Mouse (Mus musculus): ENCODE results near the gene Hspb11. TPM values are rescaled to one million over a fixed set of nuclear protein-coding genes. Genes with fewer than 3 reads are reported as not detected.

Hspb11 gene
- polyA plus RNA-seq (2012): 3.8 and 5.1 TPM in 2 replicates

DNA sequence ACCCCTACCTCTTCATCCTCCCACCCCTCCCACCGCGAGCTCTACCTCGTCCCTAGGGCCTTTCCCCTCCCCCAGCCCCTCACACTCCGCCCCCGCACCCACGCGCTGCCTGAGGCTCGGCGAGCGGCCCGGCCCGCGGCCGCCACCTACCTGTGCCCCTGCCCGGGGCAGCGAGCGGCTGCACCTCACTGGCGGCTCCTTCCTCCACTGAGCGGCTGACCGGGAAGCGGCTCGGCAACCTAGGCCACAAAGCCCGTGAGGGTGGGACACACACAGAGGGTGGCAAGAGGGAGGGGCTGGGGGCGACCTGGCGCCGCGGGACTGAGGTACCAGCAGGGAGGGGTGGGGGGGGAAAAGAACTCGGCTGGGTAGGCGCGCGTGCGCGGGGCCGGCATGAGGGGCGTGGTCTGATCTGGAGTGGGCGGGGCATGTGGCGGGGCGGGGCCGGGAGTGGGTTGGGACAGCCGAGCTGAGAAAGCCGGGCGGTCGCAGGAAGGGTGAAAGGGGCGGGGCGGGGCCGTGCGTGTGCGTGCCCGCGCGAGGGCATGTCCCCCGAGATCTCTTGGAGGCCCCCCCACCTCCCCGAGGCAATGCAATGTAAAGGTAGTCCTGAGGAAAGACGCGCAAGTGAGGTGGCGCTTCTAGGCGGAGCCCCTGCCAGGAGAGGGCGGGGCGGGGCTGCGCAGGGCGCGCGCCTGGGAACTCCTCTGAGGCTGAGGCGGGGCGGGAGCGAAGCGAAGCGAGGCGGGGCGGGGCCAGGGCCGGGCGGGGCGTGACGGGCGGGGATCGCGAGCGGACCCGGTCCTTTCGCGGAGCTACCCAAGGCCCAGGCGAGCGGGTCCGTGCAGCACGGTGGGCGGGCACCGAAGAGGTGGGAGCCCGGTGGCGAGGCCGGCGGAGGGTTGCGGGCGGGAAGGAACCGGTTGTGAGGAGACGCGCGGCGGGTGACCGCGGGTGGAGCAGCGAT is at the start of gene Hspb11, which contains the start of gene Lrrc42:
Gene Hspb11, plus strand, starts transcription at position 469 of the 967 bp plus-strand sequence.
Gene Lrrc42, minus strand, starts transcription at position 408 of the 967 bp plus-strand sequence.

DNA sequence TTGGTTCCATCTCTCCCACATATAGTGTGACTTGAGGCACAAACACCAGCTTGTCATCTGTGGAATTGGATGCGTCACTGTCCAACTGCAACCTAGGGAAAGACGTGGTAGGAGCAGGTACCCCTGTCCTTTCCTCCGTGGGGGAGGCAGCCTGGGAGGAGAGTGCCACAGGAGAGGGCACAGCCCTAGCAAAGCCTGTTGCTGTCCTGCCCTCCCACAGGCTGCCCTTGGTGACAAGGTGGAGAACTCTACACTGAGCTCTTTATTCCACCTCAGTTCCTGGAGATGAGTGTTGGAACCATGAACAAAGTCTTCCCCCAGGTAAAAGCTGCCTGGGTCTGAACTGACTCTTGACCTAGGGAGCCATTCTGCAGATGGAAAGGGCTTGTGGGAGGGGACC is 44.5 kb upstream of the Hspb11 start, which contains the start of gene Ldlrad1:
Gene Ldlrad1, plus strand, starts transcription at position 301 of the 400 bp plus-strand sequence.

GRCm38 (mm10) chr4:107306966-107307365 is 53.6 kb downstream of the Hspb11 start, which contains the start of gene Dio1:
Gene Dio1 (minus strand): TSS chr4:107307169.

GRCm38 (mm10) chr4:107313690-107314478 is 60.5 kb downstream of the Hspb11 start, which contains the start of gene Yipf1:
Gene Yipf1 (plus strand): TSS chr4:107314363.

Other genes with a start within 250 kb of the Hspb11 start
- 41.6 and 46.4 TPM in 2 replicates for gene Mrpl37, start 186.7 kb upstream of the Hspb11 start, polyA plus RNA-seq (2012)
- 7.3 and 11.1 TPM in 2 replicates for gene Cyb5rl, start 186.6 kb upstream of the Hspb11 start, polyA plus RNA-seq (2012)
- not detected in 2 replicates for gene Cdcp2, start 156.7 kb upstream of the Hspb11 start, polyA plus RNA-seq (2012)
- 141 and 151 TPM in 2 replicates for gene Tmem59, start 75.2 kb upstream of the Hspb11 start, polyA plus RNA-seq (2012)
- gene Tceanc2, start 74.5 kb upstream of the Hspb11 start, polyA plus RNA-seq (2012): 23.4 and 25.8 TPM in 2 replicates
- gene Ldlrad1, start 44.4 kb upstream of the Hspb11 start, polyA plus RNA-seq (2012): not detected in 2 replicates
- gene Lrrc42, start 61 bp upstream of the Hspb11 start, polyA plus RNA-seq (2012): 6.5 TPM in 2 replicates
- not detected in 2 replicates for gene Dio1, start 53.6 kb downstream of the Hspb11 start, polyA plus RNA-seq (2012)
- 19.4 and 19.6 TPM in 2 replicates for gene Yipf1, start 60.8 kb downstream of the Hspb11 start, polyA plus RNA-seq (2012)
- gene Ndc1, start 114.2 kb downstream of the Hspb11 start, polyA plus RNA-seq (2012): 5.1 and 7.0 TPM in 2 replicates
- gene Glis1, start 181.0 kb downstream of the Hspb11 start, polyA plus RNA-seq (2012): 0.56 and 1.2 TPM in 2 replicates